Mouse (Mus musculus) natural killer cell, adult 2 months (primary cell): Measurements from ENCODE around the gene Rcsd1.

Source experiments
- DNase-seq, 2 experiments: peaks; one replicate each; pipeline ENCODE4 v3.0.0; 2022; ENCODE audit warnings: low spot score in 2 of 2

The Rcsd1 gene

GRCm38 (mm10) chr1:165717711-165718542 lies 8.4 kb upstream of the Rcsd1 start:
- DNase-seq = peak in 1 of 2 experiments; percentile 72

GRCm38 (mm10) chr1:165716426-165716825 lies 6.9 kb upstream of the Rcsd1 start:
- DNase-seq = no peak

- DNase-seq = no peak
These were observed 4.2 kb upstream of the Rcsd1 start for GRCm38 (mm10) chr1:165713798-165714197.

GRCm38 (mm10) chr1:165711914-165712313 lies 2.4 kb upstream of the Rcsd1 start:
- no peak for DNase-seq

- DNase-seq = peak; percentile 54 to 73
These were observed 724 bp downstream of the Rcsd1 start for GRCm38 (mm10) chr1:165708686-165709380.

- DNase-seq = peak in 1 of 2 experiments; percentile 50
These were observed 1.8 kb downstream of the Rcsd1 start for GRCm38 (mm10) chr1:165707640-165708322.

- DNase-seq = no peak
These were observed 2.3 kb downstream of the Rcsd1 start for GRCm38 (mm10) chr1:165707241-165707639.

- DNase-seq = no peak
These were observed 3.1 kb downstream of the Rcsd1 start for GRCm38 (mm10) chr1:165706492-165706891.

GRCm38 (mm10) chr1:165705868-165706348 lies 3.6 kb downstream of the Rcsd1 start:
- DNase-seq = peak in 1 of 2 experiments; percentile 57

- no peak for DNase-seq
These were observed 4.2 kb downstream of the Rcsd1 start for GRCm38 (mm10) chr1:165705368-165705767.

GRCm38 (mm10) chr1:165704841-165705240 lies 4.7 kb downstream of the Rcsd1 start:
- no peak for DNase-seq

- DNase-seq = no peak
These were observed 7.1 kb downstream of the Rcsd1 start for GRCm38 (mm10) chr1:165702221-165703031.

- no peak for DNase-seq
These were observed 8.0 kb downstream of the Rcsd1 start for GRCm38 (mm10) chr1:165701562-165701961.

GRCm38 (mm10) chr1:165700933-165701518 lies 8.5 kb downstream of the Rcsd1 start:
- peak; percentile 82 to 86 for DNase-seq

GRCm38 (mm10) chr1:165700376-165700815 lies 9.2 kb downstream of the Rcsd1 start:
- DNase-seq = peak; percentile 82 to 83

- no peak for DNase-seq
These were observed 11.9 kb downstream of the Rcsd1 start for GRCm38 (mm10) chr1:165697701-165698100.

GRCm38 (mm10) chr1:165696870-165697269 lies 12.7 kb downstream of the Rcsd1 start:
- no peak for DNase-seq

- no peak for DNase-seq
These were observed 13.5 kb downstream of the Rcsd1 start for GRCm38 (mm10) chr1:165696040-165696439.

GRCm38 (mm10) chr1:165695392-165696014 lies 14.1 kb downstream of the Rcsd1 start:
- no peak for DNase-seq

GRCm38 (mm10) chr1:165693856-165694255 lies 15.7 kb downstream of the Rcsd1 start:
- no peak for DNase-seq
